Mouse (Mus musculus): ENCODE data around the gene Psmd12. TPM values are rescaled to one million over a fixed set of nuclear protein-coding genes. Genes with fewer than 3 reads are reported as not detected.

Psmd12 gene
- polyA plus RNA-seq, 1 experiment from 2014 or later: 201 TPM

DNA sequence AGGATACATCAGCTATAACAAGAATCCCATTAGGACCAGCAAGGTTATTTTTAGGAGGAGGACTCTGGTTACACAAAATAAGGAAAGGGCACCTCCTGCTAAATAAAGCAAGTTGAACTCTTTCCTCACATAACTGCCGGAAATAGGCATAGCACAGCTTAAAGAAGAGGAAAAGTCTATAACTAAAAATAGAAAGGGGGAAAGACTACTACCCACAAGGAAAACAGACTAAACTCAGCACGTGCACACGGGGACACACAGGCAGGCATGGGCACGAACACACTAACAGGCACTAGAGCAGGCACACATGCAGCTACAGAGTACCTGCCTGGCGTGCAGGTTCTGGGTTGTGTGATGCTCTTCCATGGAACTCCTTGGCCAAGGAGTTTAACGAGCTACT is 32.6 kb upstream of the Psmd12 start:
- no peak overlapping the region for H3K4me2 ChIP-seq (replicated peaks; ENCODE audit: low read depth, low read length)
- H3K27me3 ChIP-seq (ENCODE audit: control insufficient read depth, insufficient read depth, low read length): no peaks in the 10 kb centered on the region
- WGBS: 78% methylated on average over 6 of the region's 6 CpGs
- H3K4me1 ChIP-seq (ENCODE audit: control insufficient read depth, insufficient read depth, low read length): peaks cover 31% of the 10 kb centered on the region; the same call in 1 of the 2 replicates
- H3K9ac ChIP-seq (ENCODE audit: low read depth, low read length): no peak overlapping the region
- ATAC-seq (ENCODE audit: low FRiP score, low TSS enrichment): no peak
- no peaks in the 10 kb centered on the region for H3K36me3 ChIP-seq (ENCODE audit: control insufficient read depth, insufficient read depth, low read length)
- no peak overlapping the region for H3K27ac ChIP-seq (ENCODE audit: low read depth, low read length)
- H3K4me3 ChIP-seq (ENCODE audit: low read length): no peak overlapping the region
- no peaks in the 10 kb centered on the region for H3K9me3 ChIP-seq (ENCODE audit: control insufficient read depth, low read length)

DNA sequence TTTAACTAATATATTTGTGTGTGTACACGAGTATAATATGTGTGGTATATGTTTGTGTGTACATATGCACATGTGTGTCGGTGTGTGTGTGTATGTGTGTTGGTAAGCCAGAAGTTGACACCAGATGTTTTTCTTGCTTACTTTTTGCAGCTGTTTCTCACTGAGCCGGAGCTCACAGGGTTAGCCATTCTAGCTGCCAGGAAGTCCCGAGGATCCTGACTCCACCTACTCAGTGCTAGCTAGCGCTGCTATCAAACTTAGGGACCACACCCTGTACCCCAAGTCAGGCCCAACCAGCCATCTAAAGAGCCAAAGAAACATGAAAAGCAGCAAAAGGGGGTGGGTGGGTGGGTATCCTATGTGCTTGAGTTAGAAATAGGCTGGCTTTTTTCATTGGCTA is 31.9 kb upstream of the Psmd12 start:
- Histone ChIP-seq H3K36me3 (ENCODE audit: control insufficient read depth, insufficient read depth, low read length) (no peaks in the 10 kb centered on the region), H3K27ac (ENCODE audit: low read depth, low read length) (no peak overlapping the region), H3K9ac (ENCODE audit: low read depth, low read length) (no peak overlapping the region), H3K4me2 (replicated peaks; ENCODE audit: low read depth, low read length) (no peak overlapping the region), H3K9me3 (ENCODE audit: control insufficient read depth, low read length) (no peaks in the 10 kb centered on the region), H3K4me1 (ENCODE audit: control insufficient read depth, insufficient read depth, low read length) (peaks cover 31% of the 10 kb centered on the region; the same call in 1 of the 2 replicates), H3K27me3 (ENCODE audit: control insufficient read depth, insufficient read depth, low read length) (no peaks in the 10 kb centered on the region), H3K4me3 (ENCODE audit: low read length) (no peak overlapping the region)
- 62% methylated on average over 5 of the region's 5 CpGs for WGBS
- no peak for ATAC-seq (ENCODE audit: low FRiP score, low TSS enrichment)

DNA sequence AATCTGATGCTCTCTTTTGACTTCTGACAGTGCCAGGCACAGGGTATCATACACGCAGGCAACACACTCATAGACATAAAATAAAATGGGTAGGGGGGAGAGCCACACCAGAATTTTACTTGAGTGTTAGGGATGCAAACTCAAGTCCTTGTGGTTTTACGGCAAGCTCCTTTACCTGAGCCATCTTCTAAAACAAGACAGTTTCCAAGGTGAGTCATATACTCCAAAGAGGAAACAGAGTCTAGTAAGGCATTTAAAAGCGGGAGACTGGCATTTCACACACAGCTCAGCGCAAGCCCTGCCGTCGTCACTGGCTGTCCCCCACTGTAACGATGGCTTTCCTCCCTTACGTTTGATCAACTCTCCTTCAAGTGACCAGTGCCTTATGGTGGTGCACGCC is 31.4 kb upstream of the Psmd12 start:
- no peak overlapping the region for H3K4me2 ChIP-seq (replicated peaks; ENCODE audit: low read depth, low read length)
- H3K4me1 ChIP-seq (ENCODE audit: control insufficient read depth, insufficient read depth, low read length): peaks cover 31% of the 10 kb centered on the region; the same call in 1 of the 2 replicates
- no peak overlapping the region for H3K27ac ChIP-seq (ENCODE audit: low read depth, low read length)
- H3K27me3 ChIP-seq (ENCODE audit: control insufficient read depth, insufficient read depth, low read length): no peaks in the 10 kb centered on the region
- no peak overlapping the region for H3K4me3 ChIP-seq (ENCODE audit: low read length)
- H3K9ac ChIP-seq (ENCODE audit: low read depth, low read length): no peak overlapping the region
- WGBS: 80% methylated on average over 9 of the region's 9 CpGs
- H3K36me3 ChIP-seq (ENCODE audit: control insufficient read depth, insufficient read depth, low read length): no peaks in the 10 kb centered on the region
- H3K9me3 ChIP-seq (ENCODE audit: control insufficient read depth, low read length): no peaks in the 10 kb centered on the region
- ATAC-seq (ENCODE audit: low FRiP score, low TSS enrichment): no peak

DNA sequence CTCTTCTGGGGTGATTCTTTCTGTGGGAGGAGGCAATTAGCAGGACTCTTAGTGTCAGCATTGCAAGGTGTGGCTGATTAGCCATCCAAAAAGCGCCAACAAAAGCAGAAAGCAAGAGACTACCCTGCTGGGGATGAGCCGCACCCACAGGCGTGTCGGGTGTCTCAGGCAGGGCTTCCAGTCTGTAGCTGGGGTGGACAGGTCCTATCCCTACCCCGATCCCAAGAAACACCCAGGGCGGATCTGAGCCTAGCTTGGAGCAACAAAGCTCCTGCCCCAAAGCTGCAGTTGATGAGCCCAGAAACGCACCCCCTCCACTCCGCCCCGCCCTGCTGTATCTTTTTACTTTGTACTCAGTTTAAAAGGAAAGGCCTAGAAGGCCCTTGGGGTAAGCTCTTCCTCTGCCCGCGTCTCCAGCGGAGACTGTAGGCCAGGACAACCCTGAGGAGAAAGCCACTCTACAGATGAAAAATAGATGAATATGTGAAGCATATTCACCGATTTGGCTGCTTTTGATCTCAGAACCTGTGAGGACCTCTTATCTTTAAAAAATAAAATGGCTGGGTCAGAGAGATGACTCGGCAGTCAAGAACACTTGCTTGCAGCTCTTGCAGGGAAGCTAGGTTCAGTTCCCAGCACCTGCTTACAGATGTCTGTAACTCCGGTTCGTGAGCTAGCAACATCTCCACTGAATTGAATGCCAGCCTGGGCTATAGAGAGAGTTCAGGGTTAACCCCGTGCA is 29.9 kb upstream of the Psmd12 start:
- peaks cover 28% of the 10 kb centered on the region; the same call in 1 of the 2 replicates for H3K4me1 ChIP-seq (ENCODE audit: control insufficient read depth, insufficient read depth, low read length)
- H3K9me3 ChIP-seq (ENCODE audit: control insufficient read depth, low read length): no peaks in the 10 kb centered on the region
- H3K4me2 ChIP-seq (replicated peaks; ENCODE audit: low read depth, low read length): no peak overlapping the region
- no peaks in the 10 kb centered on the region for H3K36me3 ChIP-seq (ENCODE audit: control insufficient read depth, insufficient read depth, low read length)
- WGBS: 57% methylated on average over 17 of the region's 17 CpGs
- 0 out of 2 replicates have a peak overlapping the region, but pooled peaks have one; percentile 2 for H3K9ac ChIP-seq (ENCODE audit: low read depth, low read length)
- H3K4me3 ChIP-seq (ENCODE audit: low read length): no peak overlapping the region
- H3K27me3 ChIP-seq (ENCODE audit: control insufficient read depth, insufficient read depth, low read length): no peaks in the 10 kb centered on the region
- 0 out of 2 replicates have a peak, but pooled peaks have one; percentile 13 for ATAC-seq (ENCODE audit: low FRiP score, low TSS enrichment)
- no peak overlapping the region for H3K27ac ChIP-seq (ENCODE audit: low read depth, low read length)

DNA sequence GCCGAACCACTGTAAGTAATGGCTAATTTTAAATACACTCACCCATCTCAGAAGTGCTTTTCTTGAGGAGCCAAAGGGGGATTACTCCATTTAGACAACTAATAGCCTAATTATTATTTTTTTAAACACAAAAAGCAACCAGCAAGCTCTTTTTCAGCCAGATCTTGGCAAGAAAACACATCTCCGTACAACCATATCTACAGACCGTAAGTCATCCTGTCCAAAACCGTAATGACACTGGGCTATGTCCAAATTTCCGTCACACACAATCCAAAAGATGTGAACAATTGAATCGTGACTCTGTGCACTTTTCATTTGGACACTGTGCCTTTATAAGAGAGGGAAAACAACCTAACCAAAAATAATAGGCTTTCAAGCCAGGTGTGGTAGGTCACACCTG is 29.2 kb upstream of the Psmd12 start:
- peaks cover 29% of the 10 kb centered on the region for H3K4me1 ChIP-seq (ENCODE audit: control insufficient read depth, insufficient read depth, low read length)
- no peaks in the 10 kb centered on the region for H3K9me3 ChIP-seq (ENCODE audit: control insufficient read depth, low read length)
- no peaks in the 10 kb centered on the region for H3K36me3 ChIP-seq (ENCODE audit: control insufficient read depth, insufficient read depth, low read length)
- H3K4me3 ChIP-seq (ENCODE audit: low read length): no peak overlapping the region
- no peak overlapping the region for H3K27ac ChIP-seq (ENCODE audit: low read depth, low read length)
- no peak overlapping the region for H3K9ac ChIP-seq (ENCODE audit: low read depth, low read length)
- 60% methylated on average over 6 of the region's 6 CpGs for WGBS
- no peaks in the 10 kb centered on the region for H3K27me3 ChIP-seq (ENCODE audit: control insufficient read depth, insufficient read depth, low read length)
- ATAC-seq (ENCODE audit: low FRiP score, low TSS enrichment): no peak
- no peak overlapping the region for H3K4me2 ChIP-seq (replicated peaks; ENCODE audit: low read depth, low read length)

DNA sequence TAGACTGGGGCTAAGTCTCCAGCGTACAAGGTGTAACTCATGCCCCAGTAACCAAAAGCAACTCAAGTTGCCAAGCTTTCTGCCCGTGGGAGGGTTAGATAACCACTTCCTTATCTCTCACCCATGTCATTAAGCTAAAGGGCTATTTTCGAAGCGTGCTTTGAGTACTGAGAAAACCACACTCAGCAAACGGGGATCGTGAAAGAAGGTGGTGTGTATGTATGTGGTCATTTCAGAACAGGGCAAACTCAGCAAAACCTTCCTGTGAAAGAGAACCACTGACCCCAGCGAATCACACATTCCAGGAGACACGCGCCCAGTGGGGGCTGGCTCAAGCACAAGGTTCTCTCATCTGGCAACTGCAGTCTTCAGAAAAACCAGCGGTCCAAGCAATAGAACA is 28.2 kb upstream of the Psmd12 start:
- Histone ChIP-seq H3K27me3 (ENCODE audit: control insufficient read depth, insufficient read depth, low read length) (no peaks in the 10 kb centered on the region), H3K4me1 (ENCODE audit: control insufficient read depth, insufficient read depth, low read length) (peaks cover 31% of the 10 kb centered on the region), H3K4me3 (ENCODE audit: low read length) (no peak overlapping the region), H3K9ac (ENCODE audit: low read depth, low read length) (no peak overlapping the region), H3K27ac (ENCODE audit: low read depth, low read length) (no peak overlapping the region), H3K36me3 (ENCODE audit: control insufficient read depth, insufficient read depth, low read length) (no peaks in the 10 kb centered on the region), H3K4me2 (replicated peaks; ENCODE audit: low read depth, low read length) (no peak overlapping the region), H3K9me3 (ENCODE audit: control insufficient read depth, low read length) (no peaks in the 10 kb centered on the region)
- 63% methylated on average over 10 of the region's 10 CpGs for WGBS
- no peak; the same call in 1 of the 2 replicates for ATAC-seq (ENCODE audit: low FRiP score, low TSS enrichment)

DNA sequence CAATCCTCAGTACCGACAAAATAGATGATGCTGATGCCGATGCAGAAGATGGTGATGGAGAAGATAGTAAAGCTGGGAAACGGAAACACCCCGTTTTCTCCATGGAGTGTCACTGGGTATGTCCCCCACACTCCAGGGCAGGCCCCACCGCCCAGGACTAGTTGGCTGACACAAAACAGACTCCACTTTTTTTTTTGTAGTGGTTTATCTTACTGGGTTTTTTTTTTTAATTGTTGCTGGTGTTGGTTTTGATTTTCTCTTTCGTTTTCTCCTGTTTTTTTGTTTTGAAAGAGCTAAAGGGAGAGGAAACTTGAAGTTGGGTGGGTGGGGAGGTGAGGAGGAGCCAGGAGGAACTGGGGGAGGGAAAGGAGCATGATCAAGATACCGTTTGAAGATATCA is 27.2 kb upstream of the Psmd12 start:
- H3K9me3 ChIP-seq (ENCODE audit: control insufficient read depth, low read length): no peaks in the 10 kb centered on the region
- 92% methylated on average over 7 of the region's 7 CpGs for WGBS
- H3K4me2 ChIP-seq (replicated peaks; ENCODE audit: low read depth, low read length): no peak overlapping the region
- H3K4me3 ChIP-seq (ENCODE audit: low read length): no peak overlapping the region
- H3K9ac ChIP-seq (ENCODE audit: low read depth, low read length): no peak overlapping the region
- H3K4me1 ChIP-seq (ENCODE audit: control insufficient read depth, insufficient read depth, low read length): peaks cover 31% of the 10 kb centered on the region
- ATAC-seq (ENCODE audit: low FRiP score, low TSS enrichment): no peak
- no peak overlapping the region for H3K27ac ChIP-seq (ENCODE audit: low read depth, low read length)
- H3K27me3 ChIP-seq (ENCODE audit: control insufficient read depth, insufficient read depth, low read length): no peaks in the 10 kb centered on the region
- H3K36me3 ChIP-seq (ENCODE audit: control insufficient read depth, insufficient read depth, low read length): no peaks in the 10 kb centered on the region

DNA sequence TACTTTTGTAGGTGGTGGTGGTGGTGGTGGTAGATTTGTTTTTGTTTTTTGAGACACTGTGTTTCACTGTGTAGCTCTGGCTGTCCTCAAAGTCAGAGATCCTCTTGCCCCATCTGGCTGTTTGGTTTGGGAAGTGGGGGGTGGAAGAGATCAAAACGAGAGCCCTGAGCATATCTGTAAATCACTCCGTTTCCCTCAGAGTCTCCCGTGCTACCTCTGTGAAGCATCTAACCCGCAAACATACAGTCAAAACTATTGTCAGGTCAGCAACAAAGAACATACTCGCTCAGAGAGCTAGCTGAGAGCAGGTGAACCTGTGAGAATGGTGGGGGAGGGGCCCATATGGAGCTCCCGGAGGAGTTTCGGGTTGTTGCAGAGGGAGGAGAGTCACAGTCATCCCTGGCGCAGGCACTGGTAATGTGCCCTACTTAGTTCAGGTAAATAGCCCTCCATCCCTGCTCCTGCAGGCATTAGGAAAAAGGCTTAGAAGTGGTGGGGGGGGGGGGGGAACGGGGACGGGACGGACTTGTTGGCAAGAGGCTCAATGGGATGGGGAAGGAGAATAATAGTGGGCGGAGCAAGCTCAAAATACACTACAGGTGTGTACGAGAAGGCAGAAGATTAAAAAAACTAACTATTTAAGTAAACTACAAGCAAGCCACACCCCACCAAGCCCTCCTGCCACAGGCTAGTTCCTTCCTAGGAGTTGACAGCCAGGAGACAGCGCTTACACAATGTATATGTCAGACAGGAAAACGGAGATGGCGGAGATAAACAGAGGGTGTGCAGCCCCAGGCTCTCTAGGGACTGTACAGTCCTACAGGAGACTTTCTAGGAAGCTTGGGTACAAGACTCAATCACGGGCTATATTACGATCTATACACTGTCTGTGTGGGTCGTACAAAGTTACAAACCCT is 24.5 kb upstream of the Psmd12 start:
- H3K9ac ChIP-seq (ENCODE audit: low read depth, low read length): no peak overlapping the region
- H3K27me3 ChIP-seq (ENCODE audit: control insufficient read depth, insufficient read depth, low read length): no peaks in the 10 kb centered on the region
- no peak overlapping the region for H3K27ac ChIP-seq (ENCODE audit: low read depth, low read length)
- ATAC-seq (ENCODE audit: low FRiP score, low TSS enrichment): no peak
- no peak overlapping the region for H3K4me3 ChIP-seq (ENCODE audit: low read length)
- H3K4me1 ChIP-seq (ENCODE audit: control insufficient read depth, insufficient read depth, low read length): peaks cover 14% of the 10 kb centered on the region
- H3K9me3 ChIP-seq (ENCODE audit: control insufficient read depth, low read length): no peaks in the 10 kb centered on the region
- H3K36me3 ChIP-seq (ENCODE audit: control insufficient read depth, insufficient read depth, low read length): no peaks in the 10 kb centered on the region
- peak overlapping the region; percentile 6 for H3K4me2 ChIP-seq (replicated peaks; ENCODE audit: low read depth, low read length)
- 47% methylated on average over 17 of the region's 19 CpGs for WGBS

DNA sequence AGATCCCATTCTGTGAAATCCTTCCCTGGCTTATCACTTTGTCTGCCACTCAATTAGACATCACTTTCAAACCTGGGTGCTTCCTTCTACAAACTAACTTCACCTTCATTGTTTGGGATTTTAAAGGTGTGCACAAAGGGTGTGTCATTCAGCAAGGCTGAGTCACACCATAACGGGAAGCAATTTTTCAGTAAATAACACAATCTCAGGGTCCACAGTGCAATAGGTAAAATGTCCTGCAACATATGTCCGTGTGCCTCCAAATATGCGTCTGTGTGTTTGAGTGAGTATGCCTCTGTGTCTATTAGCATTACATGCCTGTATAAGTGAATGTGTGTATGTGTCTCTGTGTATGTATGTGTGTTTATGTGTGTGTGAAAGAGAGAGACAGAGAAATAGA is 22.0 kb upstream of the Psmd12 start:
- 88% methylated on average over 3 of the region's 3 CpGs for WGBS

More for the DNA sequence above, 22.0 kb upstream of the Psmd12 start:
- Histone ChIP-seq H3K36me3 (ENCODE audit: control insufficient read depth, insufficient read depth, low read length) (no peaks in the 10 kb centered on the region), H3K27me3 (ENCODE audit: control insufficient read depth, insufficient read depth, low read length) (no peaks in the 10 kb centered on the region), H3K4me1 (ENCODE audit: control insufficient read depth, insufficient read depth, low read length) (peaks cover 3% of the 10 kb centered on the region; the same call in 1 of the 2 replicates), H3K9ac (ENCODE audit: low read depth, low read length) (no peak overlapping the region), H3K9me3 (ENCODE audit: control insufficient read depth, low read length) (no peaks in the 10 kb centered on the region), H3K4me3 (ENCODE audit: low read length) (no peak overlapping the region), H3K4me2 (replicated peaks; ENCODE audit: low read depth, low read length) (no peak overlapping the region), H3K27ac (ENCODE audit: low read depth, low read length) (no peak overlapping the region)
- ATAC-seq (ENCODE audit: low FRiP score, low TSS enrichment): no peak
